Mouse (Mus musculus): Measurements from ENCODE around the gene Cdon.

- TF ChIP-seq CTCF (IDR thresholded peaks at IDR 0.05; ENCODE audit: borderline replicate concordance, insufficient read depth, low read depth, low read length) = no peak
- TF ChIP-seq POLR2A (IDR thresholded peaks at IDR 0.05; ENCODE audit: borderline replicate concordance, insufficient read depth, low read length) = no peak
Measured at GRCm38 (mm10) chr9:35439062-35439442, 18.1 kb downstream of the Cdon start.

Data from cerebellum, adult 2 months (tissue).